Mouse (Mus musculus) cerebellum, adult 8-10 months (tissue): Measurements from ENCODE around the gene Gm12888.
"Not testable (repeated sequence)": the region's sequence is repeated elsewhere in the genome, so short reads cannot be mapped to it uniquely, and the experiment has no call there.

ENCODE experiments used
- DNase-seq: peaks from one replicate; pipeline ENCODE4 v3.0.0; 2022

The Gm12888 gene

GRCm38 (mm10) chr4:121324817-121325216, at the start of gene Gm12888:
Gm12888 (minus strand) TSS chr4:121324917.
- not testable (repeated sequence) for DNase-seq
